Mouse (Mus musculus) lung, postnatal 0 days (tissue): ENCODE results near the gene Vmn2r49. TPM values are rescaled to one million over a fixed set of nuclear protein-coding genes. Genes with fewer than 3 reads are reported as not detected.
"Not testable (repeated sequence)": the region's sequence is repeated elsewhere in the genome, so short reads cannot be mapped to it uniquely, and the experiment has no call there.

Source experiments
- ATAC-seq: fragments of 200-750 bp; cut with Nextera tagmentation; 2 replicates; pipeline ENCODE4 v1.8.0; 2017; ENCODE audit warnings: moderate library complexity
- DNase-seq: peaks from one replicate; pipeline ENCODE4 v3.0.0-alpha.2; 2016; ENCODE audit warnings: low spot score
- H3K27ac ChIP-seq: fragments of 300-500 bp; sonication (generic); 2 replicates; pipeline ENCODE4 v1.5.1; 2014; ENCODE audit warnings: antibody characterized with exemption, mild to moderate bottlenecking, low read length, mixed read lengths
- H3K27me3 ChIP-seq: fragments of 300-500 bp; sonication (generic); replicated peaks from 2 replicates; pipeline ENCODE4 v1.6.1; 2014; ENCODE audit warnings: low read length, mixed read lengths; ENCODE audit not compliant: insufficient read depth
- H3K36me3 ChIP-seq: fragments of 300-500 bp; sonication (generic); 2 replicates; pipeline ENCODE4 v1.6.1; 2014; ENCODE audit warnings: low read length, mixed read lengths; ENCODE audit not compliant: insufficient read depth
- H3K4me1 ChIP-seq: fragments of 300-500 bp; sonication (generic); 2 replicates; pipeline ENCODE4 v1.6.1; 2014; ENCODE audit warnings: antibody characterized with exemption, low read depth, low read length, mixed read lengths; ENCODE audit not compliant: insufficient read depth
- H3K4me2 ChIP-seq: fragments of 300-500 bp; sonication (generic); replicated peaks from 2 replicates; pipeline ENCODE4 v1.6.1; 2014; ENCODE audit warnings: low read depth, mild to moderate bottlenecking, low read length, moderate library complexity, mixed read lengths
- H3K4me3 ChIP-seq: fragments of 300-500 bp; sonication (generic); 2 replicates; pipeline ENCODE4 v1.5.1; 2014; ENCODE audit warnings: low read depth, low read length
- H3K9ac ChIP-seq: fragments of 300-500 bp; sonication (generic); replicated peaks from 2 replicates; pipeline ENCODE4 v1.6.1; 2014; ENCODE audit warnings: low read depth, mild to moderate bottlenecking
- H3K9me3 ChIP-seq: fragments of 300-500 bp; sonication (generic); 2 replicates; pipeline ENCODE4 v1.6.1; 2016; ENCODE audit warnings: low read length, mixed read lengths
- WGBS: fragments of 180-500 bp; shearing (Covaris S2); extraction: QIAGEN DNeasy Blood & Tissue Kit; methylation state at CpG from one replicate; pipeline ENCODE4 v1.1.7; 2014; 5-methylcytosine and 5-hydroxymethylcytosine counted together
- polyA plus RNA-seq: library from polyadenylated mRNA; unstranded; fragments of >200 nt; fragmentation: Nextera tagmentation; extraction: Ambion mirVana; gene quantifications from 2 replicates; pipeline ENCODE4 v1.2.1, GENCODE M21; 2015

The Vmn2r49 gene
- polyA plus RNA-seq: not detected in 2 replicates

GRCm38 (mm10) chr7:9992157-9992556, at the start of gene Vmn2r49:
Gene Vmn2r49 (minus strand): TSS chr7:9992257.
- WGBS: no CpG with 5 or more reads among the region's 2 CpGs
- H3K9ac ChIP-seq, ATAC-seq, H3K36me3 ChIP-seq, DNase-seq, H3K27ac ChIP-seq, H3K4me2 ChIP-seq, H3K4me1 ChIP-seq, H3K9me3 ChIP-seq, H3K27me3 ChIP-seq, H3K4me3 ChIP-seq: not testable (repeated sequence)

GRCm38 (mm10) chr7:9953485-9953884, 38.6 kb downstream of the Vmn2r49 start, which contains the start of gene Vmn2r48:
Gene Vmn2r48 (minus strand): TSS chr7:9953585.
- H3K4me1 ChIP-seq, ATAC-seq, H3K4me2 ChIP-seq, H3K27me3 ChIP-seq, H3K9me3 ChIP-seq, H3K9ac ChIP-seq, H3K4me3 ChIP-seq, DNase-seq, H3K27ac ChIP-seq, H3K36me3 ChIP-seq: not testable (repeated sequence)
- WGBS: 93% methylated on average over 2 of the region's 2 CpGs

Other genes starting within 250 kb of the Vmn2r49 start
- gene Vmn2r46, start 221.7 kb downstream of the Vmn2r49 start, polyA plus RNA-seq: not detected in 2 replicates
- not detected in 2 replicates for gene Vmn2r47, start 150.9 kb downstream of the Vmn2r49 start, polyA plus RNA-seq
- gene Vmn2r48, start 38.7 kb downstream of the Vmn2r49 start, polyA plus RNA-seq: not detected in 2 replicates
- gene Vmn2r50, start 61.0 kb upstream of the Vmn2r49 start, polyA plus RNA-seq: not detected in 2 replicates
- gene Vmn2r51, start 113.5 kb upstream of the Vmn2r49 start, polyA plus RNA-seq: not detected in 2 replicates
- not detected in 2 replicates for gene Vmn2r52, start 184.3 kb upstream of the Vmn2r49 start, polyA plus RNA-seq